7 mouse cellular contexts compared by ENCODE assay signal in the genomic region with DNA sequence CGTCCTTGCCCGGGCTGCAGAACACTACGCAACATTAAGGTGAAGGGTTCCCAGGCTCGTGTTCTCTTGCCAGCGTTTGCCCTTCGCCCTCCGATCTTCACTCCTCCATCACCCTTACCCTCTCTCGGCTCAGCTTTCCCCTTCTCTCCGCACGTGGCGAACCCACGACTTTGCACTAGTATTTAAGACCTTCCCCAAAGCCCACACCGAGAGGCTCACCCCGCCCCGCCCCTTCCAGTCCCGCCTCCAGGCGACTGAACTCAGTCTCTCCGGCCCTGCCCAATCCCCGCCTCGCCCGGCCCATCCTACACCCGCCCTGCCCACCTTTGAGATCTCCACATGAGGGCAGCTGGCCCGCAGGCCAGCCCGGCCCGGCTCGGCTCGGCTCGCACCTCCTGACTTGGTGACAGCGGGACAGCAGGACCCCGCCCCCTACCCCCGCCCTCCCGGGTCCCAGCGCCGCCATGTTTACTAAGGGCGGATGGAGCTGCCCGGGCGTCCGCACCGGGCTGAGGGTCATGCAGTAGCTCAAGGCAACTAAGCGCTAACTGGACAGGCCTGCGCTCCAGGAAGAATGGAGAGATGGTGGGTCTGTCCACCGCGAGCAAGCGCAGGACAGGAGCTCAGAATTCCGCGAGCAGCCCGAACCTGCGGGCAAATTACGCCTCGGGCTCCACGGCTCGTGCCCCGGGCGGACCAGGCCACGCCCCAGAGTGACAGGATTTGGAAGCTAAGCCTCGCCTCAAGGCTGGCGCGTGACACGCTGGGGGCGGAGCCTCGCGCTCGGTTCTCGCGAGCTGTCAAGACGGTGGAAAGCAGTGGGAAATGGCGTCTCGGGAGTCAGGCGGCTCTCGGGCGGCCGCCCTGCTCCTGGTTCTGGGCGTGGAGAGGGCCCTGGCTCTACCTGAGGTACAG. TPM values are rescaled to one million over a fixed set of nuclear protein-coding genes. Genes with fewer than 3 reads are reported as not detected.
DNase-seq lines count a peak whose midpoint lies in the region; ATAC-seq and TF ChIP-seq lines count a peak whose summit lies in the region.

A gene (plus strand): TSS at position 465 of the 915 bp plus-strand sequence.

- H3K4me2 ChIP-seq in intestine, postnatal 0 days (replicated peaks; ENCODE audit: low read depth), result peak within 1 kb of the TSS; percentile 83
- peak within 1 kb of the TSS; percentile 79 for H3K4me2 ChIP-seq in midbrain, embryonic 12.5 days (replicated peaks)

- no peaks in the 10 kb centered on the region for H3K9me3 ChIP-seq in embryonic facial prominence, embryonic 10.5 days
- H3K9me3 ChIP-seq in intestine, postnatal 0 days (ENCODE audit: control insufficient read depth), result no peaks in the 10 kb centered on the region
- no peaks in the 10 kb centered on the region for H3K9me3 ChIP-seq in midbrain, embryonic 12.5 days

- H3K27me3 ChIP-seq in embryonic facial prominence, embryonic 10.5 days (replicated peaks; ENCODE audit: low read depth, poor library complexity, severe bottlenecking), result no peaks in the 10 kb centered on the region
- no peaks in the 10 kb centered on the region for H3K27me3 ChIP-seq in intestine, postnatal 0 days (replicated peaks; ENCODE audit: control insufficient read depth, insufficient read depth, low read length)
- no peaks in the 10 kb centered on the region for H3K27me3 ChIP-seq in midbrain, embryonic 12.5 days
- H3K27me3 ChIP-seq in small intestine, adult 2 months (ENCODE audit: control insufficient read depth, insufficient read depth, low read length), result no peaks in the 10 kb centered on the region

- peak; percentile 99 for DNase-seq in adrenal gland, postnatal 10 days
- DNase-seq in embryonic facial prominence, embryonic 10.5 days (ENCODE audit: low spot score), result peak; percentile 98
- no peak for DNase-seq in gonadal fat pad, adult 2 months (ENCODE audit: low read depth)
- DNase-seq in left cerebral cortex, postnatal 4 days, result peak; percentile 99

- TF ChIP-seq POLR2A in small intestine, adult 2 months (IDR thresholded peaks at IDR 0.05; ENCODE audit: low read depth, low read length), result peak; percentile 98

- intact Hi-C loops in left cerebral cortex, postnatal 4 days (cut with DNase I), result no loop called here

- H3K36me3 ChIP-seq in embryonic facial prominence, embryonic 10.5 days (replicated peaks), result peaks cover 3% of the 10 kb centered on the region; the same call in 1 of the 2 replicates
- peaks cover 15% of the 10 kb centered on the region; the same call in 1 of the 2 replicates for H3K36me3 ChIP-seq in intestine, postnatal 0 days (ENCODE audit: control insufficient read depth, insufficient read depth)
- peaks cover 7% of the 10 kb centered on the region; the same call in 1 of the 2 replicates for H3K36me3 ChIP-seq in midbrain, embryonic 12.5 days
- peaks cover 9% of the 10 kb centered on the region for H3K36me3 ChIP-seq in small intestine, adult 2 months (ENCODE audit: control insufficient read depth, insufficient read depth, low read length)

- peak; percentile 97 for ATAC-seq in intestine, postnatal 0 days
- ATAC-seq in midbrain, embryonic 12.5 days (ENCODE audit: low FRiP score, low read depth), result peak; percentile 97

- peaks cover 7% of the 10 kb centered on the region for H3K4me1 ChIP-seq in embryonic facial prominence, embryonic 10.5 days
- no peaks in the 10 kb centered on the region for H3K4me1 ChIP-seq in intestine, postnatal 0 days (replicated peaks; ENCODE audit: control insufficient read depth, insufficient read depth, low read length)
- H3K4me1 ChIP-seq in midbrain, embryonic 12.5 days, result peaks cover 8% of the 10 kb centered on the region; the same call in 1 of the 2 replicates
- H3K4me1 ChIP-seq in small intestine, adult 2 months (ENCODE audit: control insufficient read depth, insufficient read depth, insufficient read length, low read length), result no peaks in the 10 kb centered on the region

- peak; percentile 43 for TF ChIP-seq CTCF in intestine, postnatal 0 days (IDR thresholded peaks at IDR 0.05; ENCODE audit: low read depth)
- TF ChIP-seq CTCF in small intestine, adult 2 months (IDR thresholded peaks at IDR 0.05; ENCODE audit: extremely low read depth, insufficient read length, insufficient replicate concordance, low read depth, low read length), result no peak

- WGBS in embryonic facial prominence, embryonic 10.5 days, result under 1% methylated on average over 73 of the region's 73 CpGs
- WGBS in intestine, postnatal 0 days, result under 1% methylated on average over 73 of the region's 73 CpGs
- under 1% methylated on average over 73 of the region's 73 CpGs for WGBS in midbrain, embryonic 12.5 days
- WGBS in small intestine, adult 2 months, result under 1% methylated on average over 73 of the region's 73 CpGs

- peak within 1 kb of the TSS; percentile 68 for H3K4me3 ChIP-seq in embryonic facial prominence, embryonic 10.5 days
- peak within 1 kb of the TSS; percentile 83 for H3K4me3 ChIP-seq in intestine, postnatal 0 days (ENCODE audit: low read depth, low read length)
- peak within 1 kb of the TSS; percentile 56 for H3K4me3 ChIP-seq in midbrain, embryonic 12.5 days
- H3K4me3 ChIP-seq in small intestine, adult 2 months (ENCODE audit: low read depth, low read length), result peak within 1 kb of the TSS; percentile 79

- peak within 1 kb of the TSS; percentile 92 for H3K27ac ChIP-seq in embryonic facial prominence, embryonic 10.5 days (replicated peaks)
- H3K27ac ChIP-seq in intestine, postnatal 0 days (ENCODE audit: low read depth, low read length), result peak within 1 kb of the TSS; percentile 96
- H3K27ac ChIP-seq in midbrain, embryonic 12.5 days (replicated peaks), result peak within 1 kb of the TSS; percentile 94
- peak within 1 kb of the TSS; percentile 96 for H3K27ac ChIP-seq in small intestine, adult 2 months (ENCODE audit: insufficient read depth, low read depth, low read length)

- peak within 1 kb of the TSS; percentile 90 for H3K9ac ChIP-seq in intestine, postnatal 0 days (ENCODE audit: low read depth, low read length)
- H3K9ac ChIP-seq in midbrain, embryonic 12.5 days (replicated peaks), result peak within 1 kb of the TSS; percentile 85

RNA-seq across cellular contexts. Expression of the gene that starts here (rescaled TPM):
- 100 to 1,000 TPM; 123 to 129 TPM for total RNA-seq in adrenal gland, postnatal 10 days (2021)
- polyA plus RNA-seq in embryonic facial prominence, embryonic 10.5 days (2016; fragmentation: Nextera tagmentation; extraction: Ambion mirVana), result 60.2 and 64.8 TPM in 2 replicates
- polyA plus RNA-seq in gonadal fat pad, adult 2 months (2012; rRNA removed), result 229 and 242 TPM in 2 replicates
- polyA plus RNA-seq in intestine, postnatal 0 days (2015; fragmentation: Nextera tagmentation; extraction: Ambion mirVana), result 227 and 250 TPM in 2 replicates
- total RNA-seq in left cerebral cortex, postnatal 4 days (2021), result 10 to 100 TPM; 59.2 to 66.2 TPM
- 117 and 120 TPM in 2 replicates for polyA plus RNA-seq in midbrain, embryonic 12.5 days (2016; fragmentation: Nextera tagmentation; extraction: Ambion mirVana)
- polyA plus RNA-seq in small intestine, adult 2 months (2012; rRNA removed), result 29.3 and 51.4 TPM in 2 replicates
